29 mouse cellular contexts compared by ENCODE assay signal in the genomic region with DNA sequence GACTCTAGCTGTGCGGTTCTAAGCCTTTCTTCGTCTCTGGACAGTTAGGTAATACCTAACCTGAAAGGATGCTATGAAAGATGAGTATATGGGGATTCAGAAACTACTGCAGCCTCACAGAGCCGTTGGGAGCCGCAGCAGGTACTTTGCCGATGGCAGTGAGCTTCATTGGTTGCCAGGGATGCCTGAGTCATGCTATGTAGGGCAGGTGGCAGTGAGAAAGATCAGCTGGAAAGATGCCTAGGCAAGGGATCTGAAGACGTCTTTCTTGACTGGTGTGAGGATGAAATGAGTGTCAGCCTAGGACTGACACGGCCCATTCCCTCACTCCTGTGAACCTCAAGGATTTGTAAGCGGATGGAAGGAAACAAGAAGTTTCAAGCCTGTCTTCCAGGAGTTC. TPM values are rescaled to one million over a fixed set of nuclear protein-coding genes. Genes with fewer than 3 reads are reported as not detected.
A peak's percentile ranks its signal among the peaks of the same experiment; 100 is the strongest.
DNase-seq lines count a peak whose midpoint lies in the region; ATAC-seq and TF ChIP-seq lines count a peak whose summit lies in the region.
"Had no signal": no experiment of that assay in that cellular context is flagged by ENCODE, and none has a peak within 500 bp of the region (broad histone marks: within the 10 kb centered on the region; RNA-seq: fewer than 3 reads in every experiment).

No protein-coding gene starts in this region.

- no peak overlapping the region for H3K4me2 ChIP-seq in hindbrain, embryonic 16.5 days (ENCODE audit: low read length)
- no peak overlapping the region for H3K4me2 ChIP-seq in hindbrain, embryonic 11.5 days (replicated peaks; ENCODE audit: low read depth, low read length)
- H3K4me2 ChIP-seq: embryonic facial prominence, embryonic 12.5 days; heart, embryonic 12.5 days; liver, embryonic 15.5 days; lung, embryonic 15.5 days; neural tube, embryonic 15.5 days had no signal

- no peak overlapping the region for H3K4me3 ChIP-seq in hindbrain, embryonic 16.5 days (ENCODE audit: low read length)
- no peak overlapping the region for H3K4me3 ChIP-seq in hindbrain, embryonic 11.5 days (ENCODE audit: low read depth, low read length)
- H3K4me3 ChIP-seq in cerebellum, adult 2 months (replicated peaks; ENCODE audit: insufficient read depth, low read depth, low read length), result peak overlapping the region; percentile 6
- H3K4me3 ChIP-seq in heart, embryonic 10.5 days, result no peak overlapping the region
- H3K4me3 ChIP-seq: embryonic facial prominence, embryonic 12.5 days; heart, embryonic 12.5 days; hindbrain, embryonic 10.5 days; limb, embryonic 10.5 days; liver, embryonic 15.5 days; lung, embryonic 15.5 days; neural tube, embryonic 15.5 days had no signal

- H3K27me3 ChIP-seq in hindbrain, embryonic 16.5 days (replicated peaks; ENCODE audit: control insufficient read depth, insufficient read depth, low read length), result no peaks in the 10 kb centered on the region
- H3K27me3 ChIP-seq in hindbrain, embryonic 11.5 days (ENCODE audit: control insufficient read depth, insufficient read depth, low read length), result no peaks in the 10 kb centered on the region
- no peaks in the 10 kb centered on the region for H3K27me3 ChIP-seq in cerebellum, adult 2 months (ENCODE audit: control insufficient read depth, insufficient read depth, low read length)
- H3K27me3 ChIP-seq in heart, embryonic 10.5 days (ENCODE audit: insufficient read depth, poor library complexity, severe bottlenecking), result peaks cover 4% of the 10 kb centered on the region; the same call in 1 of the 2 replicates
- H3K27me3 ChIP-seq: CH12.LX; embryonic facial prominence, embryonic 12.5 days; liver, embryonic 15.5 days; lung, embryonic 15.5 days; neural tube, embryonic 15.5 days had no signal

- H3K9ac ChIP-seq in hindbrain, embryonic 16.5 days (ENCODE audit: low read depth, low read length), result no peak overlapping the region; the same call in 1 of the 2 replicates
- H3K9ac ChIP-seq in hindbrain, embryonic 11.5 days (ENCODE audit: low read depth, low read length), result no peak overlapping the region
- H3K9ac ChIP-seq: embryonic facial prominence, embryonic 12.5 days; heart, embryonic 12.5 days; liver, embryonic 15.5 days; lung, embryonic 15.5 days; neural tube, embryonic 15.5 days had no signal

- H3K27ac ChIP-seq in hindbrain, embryonic 16.5 days (ENCODE audit: low read depth, low read length), result no peak overlapping the region
- H3K27ac ChIP-seq in hindbrain, embryonic 11.5 days (ENCODE audit: low read depth, low read length), result no peak overlapping the region
- peak overlapping the region; percentile 15; the same call in 1 of the 2 replicates for H3K27ac ChIP-seq in cerebellum, adult 2 months (ENCODE audit: insufficient read depth, low read length)
- no peak overlapping the region for H3K27ac ChIP-seq in heart, embryonic 10.5 days
- H3K27ac ChIP-seq: embryonic facial prominence, embryonic 12.5 days; hindbrain, embryonic 10.5 days; kidney, postnatal 0 days; limb, embryonic 10.5 days; liver, embryonic 15.5 days; lung, embryonic 15.5 days; neural tube, embryonic 15.5 days had no signal

- H3K4me1 ChIP-seq in hindbrain, embryonic 16.5 days (ENCODE audit: control insufficient read depth, insufficient read depth, low read depth, low read length), result peaks cover 10% of the 10 kb centered on the region
- H3K4me1 ChIP-seq in hindbrain, embryonic 11.5 days (replicated peaks; ENCODE audit: control insufficient read depth, insufficient read depth, low read length), result no peaks in the 10 kb centered on the region
- H3K4me1 ChIP-seq in cerebellum, adult 2 months (ENCODE audit: control insufficient read depth, insufficient read depth, low read length), result peaks cover 21% of the 10 kb centered on the region
- no peaks in the 10 kb centered on the region for H3K4me1 ChIP-seq in heart, embryonic 10.5 days
- H3K4me1 ChIP-seq: embryonic facial prominence, embryonic 12.5 days; heart, embryonic 12.5 days; hindbrain, embryonic 10.5 days; liver, embryonic 15.5 days; lung, embryonic 15.5 days had no signal

- WGBS in hindbrain, embryonic 16.5 days, result 71% methylated on average over 8 of the region's 8 CpGs
- 88% methylated on average over 8 of the region's 8 CpGs for WGBS in hindbrain, embryonic 11.5 days
- WGBS in cerebellum, adult 2 months, result 15% methylated on average over 8 of the region's 8 CpGs
- 79% methylated on average over 8 of the region's 8 CpGs for WGBS in heart, embryonic 10.5 days

- 0 out of 2 replicates have a peak, but pooled peaks have one; percentile 35 for ATAC-seq in hindbrain, embryonic 16.5 days
- ATAC-seq in hindbrain, embryonic 11.5 days (ENCODE audit: low FRiP score), result no peak
- no peak for ATAC-seq in megakaryocyte progenitor cell, adult 5-6 weeks (replicated peaks; ENCODE audit: poor library complexity)
- ATAC-seq: inflammation-experienced regulatory T-cells, adult 6 months had no signal

- TF ChIP-seq POLR2A in cerebellum, adult 2 months (IDR thresholded peaks at IDR 0.05; ENCODE audit: borderline replicate concordance, insufficient read depth, low read length), result no peak

- TF ChIP-seq CTCF in cerebellum, adult 2 months (IDR thresholded peaks at IDR 0.05; ENCODE audit: borderline replicate concordance, insufficient read depth, low read depth, low read length), result no peak

- H3K36me3 ChIP-seq in hindbrain, embryonic 16.5 days (ENCODE audit: control insufficient read depth, insufficient read depth, low read length), result no peaks in the 10 kb centered on the region
- no peaks in the 10 kb centered on the region for H3K36me3 ChIP-seq in hindbrain, embryonic 11.5 days (ENCODE audit: control insufficient read depth, insufficient read depth, low read length)
- H3K36me3 ChIP-seq in heart, embryonic 10.5 days, result no peaks in the 10 kb centered on the region
- H3K36me3 ChIP-seq: embryonic facial prominence, embryonic 12.5 days; G1E; heart, embryonic 12.5 days; hindbrain, embryonic 10.5 days; limb, embryonic 10.5 days; liver, embryonic 15.5 days; lung, embryonic 15.5 days had no signal

- DNase-seq in hindbrain, embryonic 11.5 days (ENCODE audit: low spot score), result no peak
- peak; percentile 38 for DNase-seq in cerebellum, adult 11 months
- peak; percentile 67 to 86 for DNase-seq in cerebellum, adult 2 months
- DNase-seq in cerebellum, postnatal 25 days, result peak; percentile 55 to 72
- no peak for DNase-seq in heart, embryonic 10.5 days (ENCODE audit: low spot score)
- DNase-seq: adrenal gland, adult 2 months; B cell, adult 2 months; gastrocnemius, postnatal 10 days; heart, postnatal 10 days; kidney, adult 2 months; liver; lung, postnatal 36 days; right cerebral cortex, postnatal 14 days; spleen, adult 18-20 months; thymus, postnatal 14 days had no signal

- H3K9me3 ChIP-seq in hindbrain, embryonic 16.5 days (ENCODE audit: control insufficient read depth, low read length), result no peaks in the 10 kb centered on the region
- H3K9me3 ChIP-seq in hindbrain, embryonic 11.5 days (ENCODE audit: control insufficient read depth, low read length), result no peaks in the 10 kb centered on the region
- H3K9me3 ChIP-seq in heart, embryonic 10.5 days, result no peaks in the 10 kb centered on the region
- H3K9me3 ChIP-seq: embryonic facial prominence, embryonic 12.5 days; G1E; heart, embryonic 12.5 days; hindbrain, embryonic 10.5 days; limb, embryonic 10.5 days; liver, embryonic 15.5 days; lung, embryonic 15.5 days; neural tube, embryonic 15.5 days had no signal

RNA-seq across cellular contexts. Expression of gene Elovl4, which starts 8.2 kb away (rescaled TPM):
- polyA plus RNA-seq in hindbrain, embryonic 16.5 days (2015; fragmentation: Nextera tagmentation; extraction: Ambion mirVana), result 124 and 140 TPM in 2 replicates
- 35.2 and 44.9 TPM in 2 replicates for polyA plus RNA-seq in hindbrain, embryonic 11.5 days (2014; fragmentation: Nextera tagmentation; extraction: Ambion mirVana)
- polyA plus RNA-seq in cerebellum, adult 2 months (2012; rRNA removed), result 48.7 and 50.3 TPM in 2 replicates
- not detected in 2 replicates for total RNA-seq in megakaryocyte progenitor cell, adult 5-6 weeks (2015)
- total RNA-seq in megakaryocyte progenitor cell, adult 5-6 weeks (2017), result not detected in 2 replicates
- 3.6 and 9.0 TPM in 2 replicates for polyA plus RNA-seq in heart, embryonic 10.5 days (2016; fragmentation: Nextera tagmentation; extraction: Ambion mirVana)
- total RNA-seq: G1E; granulocyte monocyte progenitor cell, adult 5-6 weeks had no signal
- polyA plus RNA-seq: G1E had no signal

RNA-seq across cellular contexts. Expression of gene Ttk, which starts 36.6 kb away (rescaled TPM):
- 4.9 and 6.9 TPM in 2 replicates for polyA plus RNA-seq in hindbrain, embryonic 16.5 days (2015; fragmentation: Nextera tagmentation; extraction: Ambion mirVana)
- polyA plus RNA-seq in hindbrain, embryonic 11.5 days (2014; fragmentation: Nextera tagmentation; extraction: Ambion mirVana), result 32.4 and 34.1 TPM in 2 replicates
- polyA plus RNA-seq in cerebellum, adult 2 months (2012; rRNA removed), result 0.22 and 0.23 TPM in 2 replicates
- total RNA-seq in megakaryocyte progenitor cell, adult 5-6 weeks (2015), result 34.9 and 36.0 TPM in 2 replicates
- total RNA-seq in megakaryocyte progenitor cell, adult 5-6 weeks (2017), result 52.1 and 56.1 TPM in 2 replicates
- 25.0 and 33.3 TPM in 2 replicates for polyA plus RNA-seq in heart, embryonic 10.5 days (2016; fragmentation: Nextera tagmentation; extraction: Ambion mirVana)

Comparison
In these comparisons a context has a peak if more than half of its experiments do, and no peak if none do; other contexts are left out.
1. DNase-seq: peak in cerebellum, adult 11 months (single experiment), cerebellum, adult 2 months (2 of 2) and cerebellum, postnatal 25 days (2 of 2); none in hindbrain, embryonic 11.5 days (single experiment) and heart, embryonic 10.5 days (single experiment).